Mouse (Mus musculus): ENCODE measurements around the gene Arrdc2. TPM values are rescaled to one million over a fixed set of nuclear protein-coding genes. Genes with fewer than 3 reads are reported as not detected.

The Arrdc2 gene
- polyA plus RNA-seq, 1 experiment from 2014 or later, result 5.7 TPM

GRCm38 (mm10) chr8:70797081-70798070, 42.1 kb downstream of the Arrdc2 start:
- H3K27ac ChIP-seq, result peak overlapping the region; percentile 88
- peaks cover 70% of the 10 kb centered on the region for H3K4me1 ChIP-seq
- peaks cover 83% of the 10 kb centered on the region for H3K27me3 ChIP-seq (ENCODE audit: poor library complexity, severe bottlenecking)
- WGBS, result under 1% methylated on average over 56 of the region's 57 CpGs
- H3K9me3 ChIP-seq, result no peaks in the 10 kb centered on the region
- DNase-seq (ENCODE audit: extremely low spot score, low spot score), result peak; percentile 93
- H3K36me3 ChIP-seq (replicated peaks), result no peaks in the 10 kb centered on the region
- H3K4me3 ChIP-seq, result peak overlapping the region; percentile 70

DNA sequence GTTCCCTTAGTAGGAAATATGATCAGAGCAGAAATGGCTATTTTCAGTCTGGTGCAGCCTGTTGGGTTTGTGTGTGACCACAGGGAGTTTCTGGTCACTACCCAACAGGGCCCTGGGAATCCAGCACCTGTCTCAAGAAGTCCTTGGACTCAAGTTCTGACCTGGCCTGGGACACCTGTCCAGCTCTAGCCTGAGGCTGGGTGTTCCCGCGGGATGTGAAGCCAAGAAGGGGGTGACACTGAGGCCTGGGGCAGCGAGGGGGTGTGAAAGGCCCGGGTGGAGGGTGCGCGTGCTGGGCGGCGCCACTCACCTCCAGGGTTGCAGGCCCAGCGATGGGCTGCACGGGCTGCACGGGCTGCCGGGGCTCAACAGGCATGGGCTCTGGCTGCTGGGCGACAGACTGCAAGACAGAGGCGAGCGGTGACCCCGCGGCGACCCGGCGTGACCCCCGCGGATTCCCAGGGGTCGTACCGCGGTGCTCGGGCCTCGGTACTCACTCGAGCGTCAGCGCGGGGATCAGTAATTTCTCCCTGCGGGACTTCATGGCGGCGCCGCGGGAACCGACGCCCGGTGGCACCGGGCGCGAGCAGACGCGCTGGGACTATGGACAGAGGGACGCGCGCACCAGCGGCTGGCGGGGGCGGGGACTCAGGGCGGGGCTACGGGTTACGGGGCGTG, 43.0 kb downstream of the Arrdc2 start:
- DNase-seq (ENCODE audit: extremely low spot score, low spot score), result no peak
- Histone ChIP-seq H3K36me3 (replicated peaks) (no peaks in the 10 kb centered on the region), H3K4me1 (peaks cover 76% of the 10 kb centered on the region), H3K27me3 (ENCODE audit: poor library complexity, severe bottlenecking) (peaks cover 75% of the 10 kb centered on the region), H3K4me3 (peak overlapping the region; percentile 70), H3K9me3 (no peaks in the 10 kb centered on the region), H3K27ac (peak overlapping the region; percentile 88)
- 1% methylated on average over 54 of the region's 54 CpGs for WGBS

GRCm38 (mm10) chr8:70795370-70795769, 44.1 kb downstream of the Arrdc2 start:
- DNase-seq (ENCODE audit: extremely low spot score, low spot score), result no peak
- no peak overlapping the region for H3K4me3 ChIP-seq
- H3K27ac ChIP-seq, result no peak overlapping the region
- peaks cover 77% of the 10 kb centered on the region for H3K4me1 ChIP-seq
- WGBS, result 85% methylated on average over 2 of the region's 2 CpGs
- H3K9me3 ChIP-seq, result no peaks in the 10 kb centered on the region
- peaks cover 71% of the 10 kb centered on the region for H3K27me3 ChIP-seq (ENCODE audit: poor library complexity, severe bottlenecking)
- H3K36me3 ChIP-seq (replicated peaks), result no peaks in the 10 kb centered on the region

DNA sequence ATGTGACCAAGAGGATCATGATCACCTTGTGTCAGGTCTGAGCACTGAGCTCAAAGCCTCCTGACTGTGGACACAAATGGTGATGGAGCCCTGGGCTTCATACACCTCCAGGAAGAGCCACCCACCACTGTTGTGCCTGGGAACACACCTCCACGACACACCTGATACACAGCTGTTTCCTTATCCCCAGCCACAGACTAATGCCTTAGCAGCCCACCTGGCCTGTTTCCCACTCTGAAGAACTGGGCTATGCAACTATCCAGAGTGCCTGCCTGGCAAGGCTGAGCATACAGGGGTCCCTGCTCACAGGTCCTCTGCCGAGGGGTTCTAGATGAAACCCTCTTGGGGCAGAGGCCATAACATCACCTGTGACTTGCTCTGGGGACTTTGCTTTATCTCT, 45.3 kb downstream of the Arrdc2 start:
- Histone ChIP-seq H3K4me1 (peaks cover 86% of the 10 kb centered on the region), H3K27ac (peak overlapping the region; percentile 92; the same call in 1 of the 2 replicates), H3K4me3 (0 out of 2 replicates have a peak overlapping the region, but pooled peaks have one; percentile 14), H3K9me3 (no peaks in the 10 kb centered on the region), H3K36me3 (replicated peaks) (peaks cover 7% of the 10 kb centered on the region), H3K27me3 (ENCODE audit: poor library complexity, severe bottlenecking) (peaks cover 71% of the 10 kb centered on the region)
- no peak for DNase-seq (ENCODE audit: extremely low spot score, low spot score)
- WGBS, result 92% methylated on average over 2 of the region's 2 CpGs

- WGBS, result under 1% methylated on average over 20 of the region's 20 CpGs
- peaks cover 71% of the 10 kb centered on the region for H3K27me3 ChIP-seq (ENCODE audit: poor library complexity, severe bottlenecking)
- H3K27ac ChIP-seq, result peak overlapping the region; percentile 92
- H3K4me3 ChIP-seq, result peak overlapping the region; percentile 66
- peaks cover 92% of the 10 kb centered on the region for H3K4me1 ChIP-seq
- no peaks in the 10 kb centered on the region for H3K9me3 ChIP-seq
- peak; percentile 87 for DNase-seq (ENCODE audit: extremely low spot score, low spot score)
- H3K36me3 ChIP-seq (replicated peaks), result peaks cover 23% of the 10 kb centered on the region
Measured at GRCm38 (mm10) chr8:70792700-70793099, 46.8 kb downstream of the Arrdc2 start.

DNA sequence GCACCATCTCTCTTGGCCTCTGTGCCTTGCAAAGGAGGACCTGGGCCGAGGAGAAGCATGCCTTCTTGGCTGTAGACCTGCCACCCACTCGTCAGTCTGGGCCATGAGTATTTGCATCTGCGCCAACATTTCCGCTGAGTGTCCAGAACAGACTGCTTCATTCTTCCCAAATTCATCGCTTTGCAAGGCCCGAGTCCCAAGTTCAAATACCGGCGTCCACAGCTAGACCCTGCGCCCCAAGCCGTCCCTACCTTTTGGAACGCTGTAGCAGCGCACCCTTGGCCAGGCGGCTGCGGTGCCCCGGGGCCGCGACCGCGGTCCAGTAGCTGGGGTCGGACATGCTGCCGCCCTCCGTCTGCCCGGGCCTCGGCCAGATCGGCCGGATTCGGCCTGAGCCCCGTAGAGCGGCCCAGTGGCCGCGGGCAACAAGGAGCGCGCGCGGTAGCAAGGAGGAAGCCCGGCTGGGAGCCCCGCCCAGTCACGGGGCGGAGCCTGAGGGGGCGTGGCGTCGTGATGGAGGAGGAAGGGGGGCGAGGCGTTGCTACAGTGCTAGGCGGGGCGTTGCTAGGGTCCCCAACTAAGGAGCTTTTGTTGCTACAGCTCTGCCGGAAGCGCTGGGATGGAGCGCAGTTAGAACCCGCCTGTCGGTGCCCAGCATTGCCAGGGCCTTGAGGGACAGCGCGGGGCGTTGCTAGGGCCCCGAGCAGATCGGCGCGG, 47.4 kb downstream of the Arrdc2 start:
- Histone ChIP-seq H3K27ac (peak overlapping the region; percentile 92), H3K4me1 (peaks cover 91% of the 10 kb centered on the region), H3K9me3 (no peaks in the 10 kb centered on the region), H3K27me3 (ENCODE audit: poor library complexity, severe bottlenecking) (peaks cover 74% of the 10 kb centered on the region), H3K36me3 (replicated peaks) (peaks cover 28% of the 10 kb centered on the region), H3K4me3 (peak overlapping the region; percentile 66)
- WGBS, result 5% methylated on average over 58 of the region's 58 CpGs
- DNase-seq (ENCODE audit: extremely low spot score, low spot score), result peak; percentile 97

DNA sequence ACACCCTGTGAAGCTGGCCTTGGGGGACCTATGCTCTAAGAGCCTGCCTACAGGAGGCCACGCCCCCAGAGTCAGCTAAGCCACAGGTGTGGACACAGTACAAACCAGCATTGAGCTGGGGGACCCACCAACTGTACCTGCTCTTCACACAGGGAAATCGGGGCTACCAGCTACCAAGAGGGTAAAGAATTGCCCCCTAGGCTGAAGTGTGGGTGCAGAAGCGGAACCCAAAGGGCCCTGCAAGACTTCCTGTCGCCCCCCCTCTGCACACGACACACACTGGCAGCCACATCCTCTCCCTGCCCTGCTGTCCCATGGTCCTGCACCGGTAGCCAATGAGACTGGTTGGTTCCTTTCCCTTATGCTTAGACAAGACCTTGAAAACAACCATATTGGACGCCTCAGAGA, 48.2 kb downstream of the Arrdc2 start:
- 80% methylated on average over 7 of the region's 7 CpGs for WGBS
- peaks cover 79% of the 10 kb centered on the region for H3K27me3 ChIP-seq (ENCODE audit: poor library complexity, severe bottlenecking)
- peaks cover 37% of the 10 kb centered on the region for H3K36me3 ChIP-seq (replicated peaks)
- no peak for DNase-seq (ENCODE audit: extremely low spot score, low spot score)
- H3K4me1 ChIP-seq, result peaks cover 83% of the 10 kb centered on the region
- H3K27ac ChIP-seq, result peak overlapping the region; percentile 92; the same call in 1 of the 2 replicates
- H3K4me3 ChIP-seq, result peak overlapping the region; percentile 66
- H3K9me3 ChIP-seq, result no peaks in the 10 kb centered on the region

DNA sequence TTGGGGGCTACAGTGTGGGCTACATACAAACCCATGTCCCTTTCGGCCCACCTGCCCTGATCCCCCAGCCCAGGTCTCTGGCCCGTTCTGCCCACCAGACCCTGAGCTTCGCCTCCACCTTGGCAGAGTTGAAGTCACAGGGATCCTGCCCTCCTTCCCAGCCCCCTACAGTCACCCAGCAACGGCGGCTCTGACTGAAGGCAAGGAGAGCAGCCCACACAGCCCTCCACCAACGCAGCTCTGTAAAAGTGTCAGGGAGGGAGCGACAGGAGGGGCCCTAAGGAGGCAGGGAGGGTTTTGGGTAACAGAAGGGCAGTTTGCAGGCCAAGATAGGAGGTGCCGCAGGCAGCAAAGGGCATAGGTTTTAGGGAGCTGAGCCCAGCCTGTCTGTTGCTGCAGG, 48.7 kb downstream of the Arrdc2 start:
- 77% methylated on average over 8 of the region's 8 CpGs for WGBS
- Histone ChIP-seq H3K4me1 (peaks cover 83% of the 10 kb centered on the region), H3K4me3 (peak overlapping the region; percentile 66), H3K27me3 (ENCODE audit: poor library complexity, severe bottlenecking) (peaks cover 76% of the 10 kb centered on the region), H3K36me3 (replicated peaks) (peaks cover 41% of the 10 kb centered on the region), H3K27ac (peak overlapping the region; percentile 92; the same call in 1 of the 2 replicates), H3K9me3 (no peaks in the 10 kb centered on the region)
- no peak for DNase-seq (ENCODE audit: extremely low spot score, low spot score)

- Histone ChIP-seq H3K9me3 (no peaks in the 10 kb centered on the region), H3K36me3 (replicated peaks) (peaks cover 59% of the 10 kb centered on the region), H3K27ac (peak overlapping the region; percentile 48), H3K4me1 (peaks cover 72% of the 10 kb centered on the region), H3K27me3 (ENCODE audit: poor library complexity, severe bottlenecking) (peaks cover 60% of the 10 kb centered on the region), H3K4me3 (peak overlapping the region; percentile 36; the same call in 1 of the 2 replicates)
- WGBS, result 73% methylated on average over 10 of the region's 10 CpGs
- no peak for DNase-seq (ENCODE audit: extremely low spot score, low spot score)
Measured at GRCm38 (mm10) chr8:70789046-70789445, 50.5 kb downstream of the Arrdc2 start.

DNA sequence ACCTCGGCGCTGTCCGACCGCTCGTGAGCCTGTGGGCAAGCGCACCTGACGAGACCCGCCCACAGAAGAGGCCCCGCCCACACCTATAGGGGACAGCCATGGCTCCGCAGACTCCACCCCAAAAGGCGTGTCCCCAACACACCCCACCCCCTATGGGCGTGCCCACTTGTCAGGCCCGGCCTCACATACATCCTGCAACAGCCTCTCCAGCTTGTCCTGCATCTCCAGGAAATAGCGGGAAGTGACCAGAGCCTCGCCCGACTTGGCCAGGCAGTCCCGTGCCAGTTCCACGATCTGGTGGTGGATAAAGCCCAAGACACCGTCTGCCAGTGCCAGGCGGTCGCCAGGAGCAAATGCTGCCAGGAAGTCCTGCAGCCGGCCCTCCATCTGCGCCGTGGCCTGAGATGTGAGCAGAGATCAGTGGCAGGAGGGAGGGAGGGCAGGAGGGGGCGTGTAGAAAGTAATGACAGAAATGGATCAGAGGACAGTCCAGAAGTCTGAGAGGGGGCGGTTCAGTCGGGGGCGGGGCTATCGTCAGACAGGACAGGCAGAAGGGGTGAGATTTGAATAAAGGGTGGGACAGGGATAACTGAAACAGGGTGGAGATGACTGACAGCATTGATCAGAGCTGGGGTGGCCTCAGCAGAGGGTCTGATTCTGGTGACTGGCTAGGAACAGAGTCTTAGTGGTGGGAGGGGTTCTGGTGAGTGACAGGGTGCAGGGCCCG, 51.4 kb downstream of the Arrdc2 start:
- Histone ChIP-seq H3K27me3 (ENCODE audit: poor library complexity, severe bottlenecking) (peaks cover 51% of the 10 kb centered on the region), H3K36me3 (replicated peaks) (peaks cover 69% of the 10 kb centered on the region), H3K9me3 (no peaks in the 10 kb centered on the region), H3K4me3 (peak overlapping the region; percentile 36), H3K4me1 (peaks cover 63% of the 10 kb centered on the region), H3K27ac (peak overlapping the region; percentile 49; the same call in 1 of the 2 replicates)
- WGBS, result 11% methylated on average over 30 of the region's 30 CpGs
- peak; percentile 75 for DNase-seq (ENCODE audit: extremely low spot score, low spot score)

DNA sequence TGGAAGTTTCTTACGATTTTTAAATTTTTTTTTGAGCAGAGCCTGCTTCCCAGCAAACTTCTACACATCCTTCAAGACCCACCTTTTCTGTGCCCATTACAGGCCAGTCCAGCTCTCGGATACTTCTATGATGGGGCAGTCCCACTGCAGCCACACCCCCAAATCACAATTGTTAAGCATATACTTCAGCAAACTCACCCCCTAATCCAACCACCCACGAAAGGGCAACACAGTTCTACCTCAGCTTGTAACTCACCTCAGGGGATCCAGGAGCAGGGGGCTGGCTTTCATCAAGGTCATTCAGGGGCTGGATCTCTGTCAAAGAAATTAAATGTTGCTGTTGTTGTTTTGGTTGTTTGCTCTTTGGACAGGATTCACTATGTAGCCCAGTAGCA, 52.5 kb downstream of the Arrdc2 start:
- Histone ChIP-seq H3K36me3 (replicated peaks) (peaks cover 79% of the 10 kb centered on the region), H3K9me3 (no peaks in the 10 kb centered on the region), H3K4me1 (peaks cover 52% of the 10 kb centered on the region), H3K27ac (no peak overlapping the region), H3K4me3 (no peak overlapping the region), H3K27me3 (ENCODE audit: poor library complexity, severe bottlenecking) (peaks cover 50% of the 10 kb centered on the region)
- WGBS, result 91% methylated on average over 3 of the region's 3 CpGs
- DNase-seq (ENCODE audit: extremely low spot score, low spot score), result no peak

All from forebrain, embryonic 10.5 days (tissue).